Mouse (Mus musculus) limb, embryonic 15.5 days (tissue): Measurements from ENCODE around the gene C5ar2. TPM values are rescaled to one million over a fixed set of nuclear protein-coding genes. Genes with fewer than 3 reads are reported as not detected.

Experiments
- ATAC-seq: fragments of 200-750 bp; cut with Nextera tagmentation; 2 replicates; pipeline ENCODE4 v1.8.0; 2017; ENCODE audit warnings: low read depth, moderate TSS enrichment; ENCODE audit not compliant: insufficient number of reproducible peaks, low FRiP score, low TSS enrichment
- H3K27ac ChIP-seq: fragments of 300-500 bp; sonication (generic); 2 replicates; pipeline ENCODE4 v1.5.1; 2015; ENCODE audit warnings: moderate library complexity, mild to moderate bottlenecking, inconsistent platforms
- H3K27me3 ChIP-seq: fragments of 300-500 bp; sonication (generic); 2 replicates; pipeline ENCODE4 v1.6.1; 2015; ENCODE audit warnings: inconsistent platforms
- H3K36me3 ChIP-seq: fragments of 300-500 bp; sonication (generic); 2 replicates; pipeline ENCODE4 v1.6.1; 2015; ENCODE audit warnings: inconsistent platforms
- H3K4me1 ChIP-seq: fragments of 300-500 bp; sonication (generic); 2 replicates; pipeline ENCODE4 v1.6.1; 2015; ENCODE audit warnings: inconsistent platforms
- H3K4me2 ChIP-seq: fragments of 300-500 bp; sonication (generic); 2 replicates; pipeline ENCODE4 v1.6.1; 2015; ENCODE audit warnings: mild to moderate bottlenecking, inconsistent platforms
- H3K4me3 ChIP-seq: fragments of 300-500 bp; sonication (generic); 2 replicates; pipeline ENCODE4 v1.5.1; 2015; ENCODE audit warnings: mild to moderate bottlenecking, inconsistent platforms
- H3K9ac ChIP-seq: fragments of 300-500 bp; sonication (generic); 2 replicates; pipeline ENCODE4 v1.6.1; 2015; ENCODE audit warnings: inconsistent platforms
- H3K9me3 ChIP-seq: fragments of 300-500 bp; sonication (generic); 2 replicates; pipeline ENCODE4 v1.6.1; 2016; ENCODE audit warnings: inconsistent platforms
- WGBS: fragments of 180-500 bp; shearing (Covaris S2); methylation state at CpG from one replicate; pipeline ENCODE4 v1.1.7; 2015; 5-methylcytosine and 5-hydroxymethylcytosine counted together
- polyA plus RNA-seq: library from polyadenylated mRNA; unstranded; fragments of >200 nt; fragmentation: Nextera tagmentation; extraction: Ambion mirVana; gene quantifications from 2 replicates; pipeline ENCODE4 v1.2.1, GENCODE M21; 2015

The C5ar2 gene
- polyA plus RNA-seq, 1 experiment from 2014 or later, result 0.26 TPM

- Histone ChIP-seq H3K36me3 (no peaks in the 10 kb centered on the region), H3K27me3 (no peaks in the 10 kb centered on the region), H3K4me2 (no peak overlapping the region), H3K4me1 (no peaks in the 10 kb centered on the region), H3K9ac (no peak overlapping the region), H3K4me3 (no peak overlapping the region), H3K9me3 (no peaks in the 10 kb centered on the region), H3K27ac (no peak overlapping the region)
- no peak for ATAC-seq
- 82% methylated on average over 5 of the region's 5 CpGs for WGBS
These were observed 6.7 kb upstream of the C5ar2 start for GRCm38 (mm10) chr7:16250687-16251086.

GRCm38 (mm10) chr7:16245958-16246357 is 2.0 kb upstream of the C5ar2 start:
- Histone ChIP-seq H3K27me3 (no peaks in the 10 kb centered on the region), H3K27ac (no peak overlapping the region), H3K4me1 (no peaks in the 10 kb centered on the region), H3K9me3 (no peaks in the 10 kb centered on the region), H3K4me2 (no peak overlapping the region), H3K36me3 (no peaks in the 10 kb centered on the region), H3K9ac (no peak overlapping the region), H3K4me3 (no peak overlapping the region)
- 57% methylated on average over 1 of the region's 4 CpGs for WGBS
- no peak for ATAC-seq

DNA sequence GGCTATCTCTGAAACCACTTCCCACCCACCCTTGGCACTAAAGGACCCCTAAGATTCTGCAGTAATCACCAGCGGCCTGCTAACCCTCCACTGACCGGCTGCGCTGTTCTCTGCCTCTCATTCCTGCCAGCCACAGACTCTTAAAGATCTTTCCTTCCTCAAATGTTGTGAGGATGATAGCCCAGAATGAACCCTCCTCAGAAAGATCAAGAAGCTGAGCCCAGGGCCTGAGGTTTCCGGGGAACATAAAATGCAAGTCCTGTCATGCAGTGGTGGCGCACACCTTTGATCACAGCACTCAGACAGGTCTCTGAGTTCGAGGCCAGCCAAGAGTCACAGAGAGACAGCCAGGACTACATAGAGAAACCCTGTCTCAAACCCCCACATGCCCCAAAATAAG is 1.8 kb downstream of the C5ar2 start:
- H3K4me1 ChIP-seq, result no peaks in the 10 kb centered on the region
- H3K4me2 ChIP-seq, result no peak overlapping the region
- no peak overlapping the region for H3K4me3 ChIP-seq
- no peak for ATAC-seq
- H3K36me3 ChIP-seq, result no peaks in the 10 kb centered on the region
- no peaks in the 10 kb centered on the region for H3K9me3 ChIP-seq
- no peak overlapping the region for H3K9ac ChIP-seq
- H3K27me3 ChIP-seq, result no peaks in the 10 kb centered on the region
- H3K27ac ChIP-seq, result no peak overlapping the region
- 74% methylated on average over 6 of the region's 6 CpGs for WGBS

DNA sequence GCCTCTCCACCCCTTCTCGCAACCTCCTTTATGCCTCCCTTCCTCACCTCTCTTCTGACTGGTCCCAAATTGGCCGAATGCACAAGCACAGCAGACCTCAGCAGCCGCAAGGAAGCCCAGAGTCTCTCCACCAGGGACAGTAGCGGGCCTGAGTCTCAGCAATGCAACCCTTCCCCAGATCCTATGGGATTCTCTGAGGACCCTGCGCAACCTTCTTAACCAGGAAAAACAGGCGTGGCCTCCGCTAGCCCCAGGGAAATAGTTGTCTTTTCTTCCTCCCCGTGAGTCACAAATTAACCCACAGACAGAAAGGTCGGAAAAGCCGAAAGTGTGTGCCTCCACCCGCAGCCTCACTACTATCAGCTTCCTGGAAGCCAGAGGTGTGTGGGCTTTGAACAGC is 2.2 kb downstream of the C5ar2 start:
- H3K9ac ChIP-seq, result no peak overlapping the region
- 51% methylated on average over 11 of the region's 11 CpGs for WGBS
- no peak for ATAC-seq

GRCm38 (mm10) chr7:16240978-16241303 is 3.0 kb downstream of the C5ar2 start:
- no peak overlapping the region for H3K27ac ChIP-seq
- no peaks in the 10 kb centered on the region for H3K4me1 ChIP-seq
- H3K4me2 ChIP-seq, result no peak overlapping the region
- ATAC-seq, result no peak
- no peak overlapping the region for H3K4me3 ChIP-seq
- no peaks in the 10 kb centered on the region for H3K36me3 ChIP-seq
- no peaks in the 10 kb centered on the region for H3K9me3 ChIP-seq
- H3K9ac ChIP-seq, result no peak overlapping the region
- H3K27me3 ChIP-seq, result no peaks in the 10 kb centered on the region
- 89% methylated on average over 1 of the region's 1 CpGs for WGBS

More for the DNA sequence above, 2.2 kb downstream of the C5ar2 start:
- Histone ChIP-seq H3K27me3 (no peaks in the 10 kb centered on the region), H3K4me2 (no peak overlapping the region), H3K27ac (no peak overlapping the region), H3K36me3 (no peaks in the 10 kb centered on the region), H3K4me3 (no peak overlapping the region), H3K9me3 (no peaks in the 10 kb centered on the region), H3K4me1 (no peaks in the 10 kb centered on the region)

- Histone ChIP-seq H3K4me3 (no peak overlapping the region), H3K9ac (no peak overlapping the region)
- no peak for ATAC-seq
These were observed 3.5 kb downstream of the C5ar2 start for GRCm38 (mm10) chr7:16240281-16240977.

GRCm38 (mm10) chr7:16239554-16239997 is 4.4 kb downstream of the C5ar2 start:
- no peak overlapping the region for H3K4me2 ChIP-seq
- no peaks in the 10 kb centered on the region for H3K36me3 ChIP-seq
- H3K4me1 ChIP-seq, result no peaks in the 10 kb centered on the region
- H3K4me3 ChIP-seq, result no peak overlapping the region
- H3K9ac ChIP-seq, result no peak overlapping the region
- 53% methylated on average over 9 of the region's 9 CpGs for WGBS
- no peaks in the 10 kb centered on the region for H3K27me3 ChIP-seq
- no peak overlapping the region for H3K27ac ChIP-seq
- no peak for ATAC-seq
- no peaks in the 10 kb centered on the region for H3K9me3 ChIP-seq

More at GRCm38 (mm10) chr7:16240281-16240977, 3.5 kb downstream of the C5ar2 start:
- H3K9me3 ChIP-seq, result no peaks in the 10 kb centered on the region
- no peaks in the 10 kb centered on the region for H3K36me3 ChIP-seq
- H3K27ac ChIP-seq, result no peak overlapping the region
- 74% methylated on average over 7 of the region's 7 CpGs for WGBS
- no peaks in the 10 kb centered on the region for H3K4me1 ChIP-seq
- H3K27me3 ChIP-seq, result no peaks in the 10 kb centered on the region
- H3K4me2 ChIP-seq, result no peak overlapping the region

DNA sequence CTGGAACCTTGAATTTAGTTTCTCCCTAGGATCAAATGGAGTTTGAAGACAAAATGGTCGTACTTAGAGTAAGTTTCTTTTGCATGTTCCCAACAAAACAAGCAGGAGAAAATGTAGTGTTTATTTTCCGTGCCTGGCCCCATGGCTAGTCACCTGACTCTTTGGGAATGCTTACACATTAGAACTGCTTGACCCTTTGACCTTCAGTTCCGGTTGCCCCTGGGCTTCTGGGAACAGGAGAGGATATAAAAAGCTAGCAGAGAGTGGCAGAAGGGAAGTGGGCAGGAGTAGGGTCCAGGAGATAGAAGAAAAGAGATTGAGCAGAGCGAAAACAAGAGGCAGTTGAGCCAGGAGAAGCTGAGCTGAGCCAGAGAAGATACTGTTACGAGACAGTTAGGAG is 14.1 kb downstream of the C5ar2 start:
- H3K4me2 ChIP-seq, result no peak overlapping the region
- H3K4me3 ChIP-seq, result no peak overlapping the region
- H3K9me3 ChIP-seq, result no peaks in the 10 kb centered on the region
- WGBS, result 29% methylated on average over 5 of the region's 5 CpGs
- ATAC-seq, result no peak
- H3K4me1 ChIP-seq, result 0 out of 2 replicates have a peak, but pooled peaks cover 3% of the 10 kb centered on the region
- no peak overlapping the region for H3K27ac ChIP-seq
- no peaks in the 10 kb centered on the region for H3K36me3 ChIP-seq
- no peak overlapping the region for H3K9ac ChIP-seq
- no peaks in the 10 kb centered on the region for H3K27me3 ChIP-seq

DNA sequence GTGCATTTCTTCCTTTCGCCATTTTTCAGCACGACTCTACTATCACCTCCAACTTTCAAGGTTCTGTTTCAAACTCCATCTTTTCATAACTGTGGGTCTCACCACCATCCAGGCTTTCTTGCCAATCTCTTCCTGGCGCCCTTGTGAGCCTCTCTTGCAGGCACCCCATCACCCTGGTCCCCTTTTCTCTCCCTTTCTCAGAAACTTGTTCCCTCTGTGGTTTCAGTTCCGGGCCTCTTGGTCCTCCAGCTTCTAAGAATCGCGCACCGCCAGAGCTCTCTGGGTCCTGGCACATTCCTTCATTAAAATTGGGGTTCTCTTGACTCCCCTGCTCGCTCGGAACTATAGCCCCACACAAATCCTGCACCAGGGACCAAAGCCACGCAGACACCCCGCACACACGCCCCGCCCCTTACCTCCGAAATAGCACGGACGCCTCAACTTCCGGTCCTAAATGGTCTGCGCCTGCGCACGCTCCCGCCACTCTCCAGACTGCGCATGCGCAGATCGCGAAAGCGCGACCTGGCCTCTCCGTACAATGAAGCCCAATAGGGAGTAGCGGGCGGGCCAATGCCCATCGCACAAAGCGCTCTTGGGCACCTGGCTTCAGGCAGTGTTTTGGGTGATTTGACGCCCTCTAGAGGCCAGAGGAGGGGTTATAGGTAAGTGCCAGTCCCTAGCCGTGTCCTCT is 22.2 kb downstream of the C5ar2 start, which contains the start of gene Dhx34:
Dhx34 (minus strand) TSS at position 456 of the 691 bp plus-strand sequence.
- H3K4me3 ChIP-seq, result peak within 1 kb of the TSS; percentile 61
- H3K36me3 ChIP-seq, result peaks cover 19% of the 10 kb centered on the region
- peak within 1 kb of the TSS; percentile 59 for H3K4me2 ChIP-seq
- H3K27me3 ChIP-seq, result no peaks in the 10 kb centered on the region
- peak within 1 kb of the TSS; percentile 68 for H3K9ac ChIP-seq
- WGBS, result 1% methylated on average over 34 of the region's 34 CpGs
- no peaks in the 10 kb centered on the region for H3K9me3 ChIP-seq
- peak within 1 kb of the TSS; percentile 89 for H3K27ac ChIP-seq
- ATAC-seq, result peak; percentile 88
- H3K4me1 ChIP-seq, result peaks cover 11% of the 10 kb centered on the region; the same call in 1 of the 2 replicates

DNA sequence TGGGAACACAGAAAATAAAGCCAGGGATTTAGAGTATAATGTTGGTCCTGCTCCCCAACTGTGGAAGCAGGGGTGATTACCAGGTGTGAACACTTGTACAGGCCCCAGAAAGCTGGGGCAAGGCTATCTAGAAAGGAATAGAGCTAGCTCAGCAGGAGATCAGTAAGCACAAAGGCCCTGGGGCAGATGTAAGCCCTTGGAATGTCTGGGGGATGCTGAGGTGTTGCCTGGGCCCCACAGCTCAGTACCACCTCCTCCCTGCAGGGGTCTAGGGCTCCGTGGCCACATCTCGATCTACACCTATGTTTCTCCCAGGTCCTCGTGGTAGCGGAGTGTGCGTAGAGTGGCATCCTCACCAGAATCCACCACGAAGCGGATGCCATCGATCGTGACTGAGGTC is 30.0 kb downstream of the C5ar2 start:
- Histone ChIP-seq H3K4me1 (no peaks in the 10 kb centered on the region), H3K4me2 (no peak overlapping the region), H3K36me3 (peaks cover 92% of the 10 kb centered on the region), H3K9me3 (no peaks in the 10 kb centered on the region), H3K4me3 (no peak overlapping the region), H3K27ac (no peak overlapping the region), H3K27me3 (no peaks in the 10 kb centered on the region), H3K9ac (no peak overlapping the region)
- 90% methylated on average over 9 of the region's 9 CpGs for WGBS
- ATAC-seq, result no peak

GRCm38 (mm10) chr7:16213196-16213595 is 30.8 kb downstream of the C5ar2 start:
- no peak overlapping the region for H3K4me2 ChIP-seq
- H3K36me3 ChIP-seq, result peaks cover 93% of the 10 kb centered on the region
- 91% methylated on average over 6 of the region's 6 CpGs for WGBS

GRCm38 (mm10) chr7:16210862-16211365 is 33.0 kb downstream of the C5ar2 start:
- H3K9ac ChIP-seq, result no peak overlapping the region
- no peaks in the 10 kb centered on the region for H3K4me1 ChIP-seq
- peaks cover 85% of the 10 kb centered on the region for H3K36me3 ChIP-seq
- 64% methylated on average over 12 of the region's 12 CpGs for WGBS
- H3K27me3 ChIP-seq, result no peaks in the 10 kb centered on the region
- no peaks in the 10 kb centered on the region for H3K9me3 ChIP-seq
- ATAC-seq, result no peak
- no peak overlapping the region for H3K4me3 ChIP-seq
- H3K27ac ChIP-seq, result no peak overlapping the region
- no peak overlapping the region for H3K4me2 ChIP-seq

More at GRCm38 (mm10) chr7:16213196-16213595, 30.8 kb downstream of the C5ar2 start:
- ATAC-seq, result no peak
- H3K4me1 ChIP-seq, result no peaks in the 10 kb centered on the region
- no peak overlapping the region for H3K27ac ChIP-seq
- no peaks in the 10 kb centered on the region for H3K9me3 ChIP-seq
- no peak overlapping the region for H3K4me3 ChIP-seq
- H3K27me3 ChIP-seq, result no peaks in the 10 kb centered on the region
- H3K9ac ChIP-seq, result no peak overlapping the region
